In the genomic region with DNA sequence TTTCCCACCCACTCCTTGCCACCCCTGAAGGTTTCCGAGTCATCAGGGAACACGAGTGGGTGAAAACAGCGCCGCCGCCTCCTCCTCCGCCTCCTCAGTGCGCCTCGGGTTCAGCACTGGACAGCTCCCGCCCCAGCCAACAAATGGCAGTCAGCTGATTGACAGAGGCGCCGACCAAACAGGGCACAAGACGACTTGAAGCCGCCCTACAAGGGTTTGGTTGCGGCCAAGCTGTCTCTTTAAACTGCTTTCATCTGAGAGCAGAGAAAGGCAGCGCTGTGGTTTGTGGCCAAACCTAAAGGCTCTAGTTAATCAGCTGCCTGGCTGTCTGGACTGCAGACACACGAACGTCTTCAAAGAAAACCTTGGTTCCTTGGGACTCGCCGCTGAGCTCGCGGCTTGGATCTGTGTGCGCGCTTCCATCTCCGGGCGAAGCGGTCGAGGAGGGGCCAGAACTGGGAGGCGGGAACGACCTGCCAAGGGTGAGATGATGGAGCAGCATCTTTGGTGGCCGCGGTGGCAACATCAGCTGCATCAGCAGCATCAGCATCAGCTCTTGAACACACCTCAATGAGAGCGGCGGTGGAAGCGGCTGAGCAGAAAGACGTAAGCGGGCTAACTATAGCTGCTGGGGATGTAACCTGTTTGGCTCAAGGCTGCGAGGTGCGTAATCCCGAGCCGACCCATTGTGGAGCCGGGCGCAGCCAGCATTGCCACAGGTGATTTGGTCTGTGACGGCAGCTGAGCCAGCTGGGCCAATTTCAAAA, we compare ENCODE assay signal across 8 mouse cellular contexts. TPM values are rescaled to one million over a fixed set of nuclear protein-coding genes. Genes with fewer than 3 reads are reported as not detected.
DNase-seq lines count a peak whose midpoint lies in the region; ATAC-seq and TF ChIP-seq lines count a peak whose summit lies in the region.

Gene Gpr158, plus strand, starts transcription at position 198 of the 767 bp plus-strand sequence.

- no peaks in the 10 kb centered on the region; the same call in none of the 2 replicates for H3K27me3 ChIP-seq in ES-Bruce4 (ENCODE audit: control insufficient read depth, insufficient read depth, low read length, poor library complexity, severe bottlenecking)
- H3K27me3 ChIP-seq in forebrain, embryonic 15.5 days, result peaks cover 16% of the 10 kb centered on the region; the same call in 1 of the 2 replicates
- peaks cover 31% of the 10 kb centered on the region for H3K27me3 ChIP-seq in liver, embryonic 12.5 days (replicated peaks)
- H3K27me3 ChIP-seq in neural tube, embryonic 14.5 days (ENCODE audit: control insufficient read depth, insufficient read depth, low read length), result peaks cover 6% of the 10 kb centered on the region

- no peak for TF ChIP-seq EP300 in ES-Bruce4 (IDR thresholded peaks at IDR 0.05; ENCODE audit: insufficient read depth, low read depth, low read length)

- no peak for TF ChIP-seq POLR2A in ES-Bruce4 (IDR thresholded peaks at IDR 0.05; ENCODE audit: insufficient read depth, low read length)

- WGBS in forebrain, embryonic 15.5 days, result 2% methylated on average over 43 of the region's 43 CpGs
- WGBS in liver, embryonic 12.5 days (ENCODE audit: insufficient replicate concordance), result 9% methylated on average over 43 of the region's 43 CpGs
- 2% methylated on average over 43 of the region's 43 CpGs for WGBS in neural tube, embryonic 14.5 days

- no peaks in the 10 kb centered on the region for H3K36me3 ChIP-seq in ES-Bruce4 (ENCODE audit: control insufficient read depth, insufficient read depth, low read length, poor library complexity, severe bottlenecking)
- H3K36me3 ChIP-seq in forebrain, embryonic 15.5 days, result no peaks in the 10 kb centered on the region
- H3K36me3 ChIP-seq in liver, embryonic 12.5 days, result no peaks in the 10 kb centered on the region
- H3K36me3 ChIP-seq in neural tube, embryonic 14.5 days (ENCODE audit: control insufficient read depth, insufficient read depth, low read length), result no peaks in the 10 kb centered on the region

- intact Hi-C loops in heart, postnatal 14 days (cut with DNase I), result no loop called here

- peak; percentile 99 for ATAC-seq in forebrain, embryonic 15.5 days (replicated peaks)
- ATAC-seq in liver, embryonic 12.5 days, result no peak
- peak; percentile 99 for ATAC-seq in neural tube, embryonic 14.5 days (ENCODE audit: low read depth)

- no peaks in the 10 kb centered on the region for H3K9me3 ChIP-seq in ES-Bruce4 (replicated peaks; ENCODE audit: control insufficient read depth, insufficient read depth, low read length, poor library complexity, severe bottlenecking)
- no peaks in the 10 kb centered on the region for H3K9me3 ChIP-seq in forebrain, embryonic 15.5 days
- H3K9me3 ChIP-seq in liver, embryonic 12.5 days (replicated peaks), result no peaks in the 10 kb centered on the region
- H3K9me3 ChIP-seq in neural tube, embryonic 14.5 days (ENCODE audit: control insufficient read depth, low read length), result no peaks in the 10 kb centered on the region

- no peak within 1 kb of the TSS for H3K27ac ChIP-seq in ES-Bruce4 (ENCODE audit: insufficient read depth, low read length)
- peak within 1 kb of the TSS; percentile 73 for H3K27ac ChIP-seq in forebrain, embryonic 15.5 days (replicated peaks)
- H3K27ac ChIP-seq in liver, embryonic 12.5 days, result no peak within 1 kb of the TSS
- peak within 1 kb of the TSS; percentile 74 for H3K27ac ChIP-seq in neural tube, embryonic 14.5 days (ENCODE audit: low read depth, low read length)

- H3K4me2 ChIP-seq in forebrain, embryonic 15.5 days (replicated peaks), result peak within 1 kb of the TSS; percentile 87
- H3K4me2 ChIP-seq in liver, embryonic 12.5 days, result peak within 1 kb of the TSS; percentile 43
- peak within 1 kb of the TSS; percentile 66 for H3K4me2 ChIP-seq in neural tube, embryonic 14.5 days (ENCODE audit: low read depth, low read length)

- DNase-seq in cerebellum, adult 11 months, result peak; percentile 92
- peak; percentile 74 to 83 for DNase-seq in heart, postnatal 14 days
- peak; percentile 71 to 87 for DNase-seq in kidney, postnatal 36 days
- DNase-seq in urinary bladder, adult 2 months (ENCODE audit: low spot score), result peak; percentile 25

- H3K4me3 ChIP-seq in ES-Bruce4 (ENCODE audit: low read depth, low read length), result peak within 1 kb of the TSS; percentile 71
- H3K4me3 ChIP-seq in forebrain, embryonic 15.5 days, result peak within 1 kb of the TSS; percentile 66
- H3K4me3 ChIP-seq in liver, embryonic 12.5 days, result peak within 1 kb of the TSS; percentile 19; the same call in 1 of the 2 replicates
- H3K4me3 ChIP-seq in neural tube, embryonic 14.5 days (ENCODE audit: low read depth, low read length), result peak within 1 kb of the TSS; percentile 45

- TF ChIP-seq CTCF in ES-Bruce4 (IDR thresholded peaks at IDR 0.05; ENCODE audit: low read depth, low read length), result no peak

- H3K4me1 ChIP-seq in ES-Bruce4 (ENCODE audit: control insufficient read depth, insufficient read depth, low read length), result no peaks in the 10 kb centered on the region
- peaks cover 19% of the 10 kb centered on the region for H3K4me1 ChIP-seq in forebrain, embryonic 15.5 days
- no peaks in the 10 kb centered on the region for H3K4me1 ChIP-seq in liver, embryonic 12.5 days
- no peaks in the 10 kb centered on the region for H3K4me1 ChIP-seq in neural tube, embryonic 14.5 days (ENCODE audit: control insufficient read depth, insufficient read depth, low read length)

- no peak within 1 kb of the TSS for H3K9ac ChIP-seq in ES-Bruce4 (ENCODE audit: low read depth, poor library complexity, severe bottlenecking)
- H3K9ac ChIP-seq in forebrain, embryonic 15.5 days (replicated peaks), result peak within 1 kb of the TSS; percentile 63
- H3K9ac ChIP-seq in liver, embryonic 12.5 days, result no peak within 1 kb of the TSS
- H3K9ac ChIP-seq in neural tube, embryonic 14.5 days (replicated peaks; ENCODE audit: low read depth, low read length), result peak within 1 kb of the TSS; percentile 50

RNA-seq across cellular contexts. Expression of gene Gpr158, which starts in this region (rescaled TPM):
- not detected in 2 replicates for polyA plus RNA-seq in ES-Bruce4 (2011; ENCODE audit: insufficient read depth, insufficient read length, low read depth, missing spikeins)
- polyA plus RNA-seq in forebrain, embryonic 15.5 days (2015; fragmentation: Nextera tagmentation; extraction: Ambion mirVana), result 1.3 and 1.8 TPM in 2 replicates
- total RNA-seq in heart, postnatal 14 days (2021), result under 1 TPM in 1 of 2 experiments, not detected in 1; 0.07 TPM
- polyA plus RNA-seq in liver, embryonic 12.5 days (2016; fragmentation: Nextera tagmentation; extraction: Ambion mirVana), result not detected in 2 replicates
- polyA plus RNA-seq in neural tube, embryonic 14.5 days (2014; fragmentation: Nextera tagmentation; extraction: Ambion mirVana), result 5.1 and 6.1 TPM in 2 replicates
- 0.01 TPM in 2 replicates for polyA plus RNA-seq in urinary bladder, adult 2 months (2012; rRNA removed)

Comparison
In these comparisons a context has a peak if more than half of its experiments do, and no peak if none do; other contexts are left out.
1. Peak in DNase-seq in heart, postnatal 14 days; RNA of the gene not detected or under 1 TPM.
2. Peak in DNase-seq in urinary bladder, adult 2 months; RNA of the gene not detected or under 1 TPM.
3. H3K27ac ChIP-seq: peak in forebrain, embryonic 15.5 days (single experiment) and neural tube, embryonic 14.5 days (single experiment); none in ES-Bruce4 (single experiment) and liver, embryonic 12.5 days (single experiment).
4. H3K4me3 ChIP-seq: peak in every context shown above with its lines; median percentile 71 in ES-Bruce4; 66 in forebrain, embryonic 15.5 days; 45 in neural tube, embryonic 14.5 days; 19 in liver, embryonic 12.5 days.
5. H3K9ac ChIP-seq: peak in forebrain, embryonic 15.5 days (single experiment) and neural tube, embryonic 14.5 days (single experiment); none in ES-Bruce4 (single experiment) and liver, embryonic 12.5 days (single experiment).
6. DNase-seq: peak in every context shown above with its lines; median percentile 92 in cerebellum, adult 11 months; 79 in kidney, postnatal 36 days; 78 in heart, postnatal 14 days; 25 in urinary bladder, adult 2 months.
7. Peak in every context shown above with its lines, with median percentiles within 50 percentile points of each other: H3K4me2 ChIP-seq.